Comparison of ENCODE assay signal across 1 mouse cellular context in the genomic region with DNA sequence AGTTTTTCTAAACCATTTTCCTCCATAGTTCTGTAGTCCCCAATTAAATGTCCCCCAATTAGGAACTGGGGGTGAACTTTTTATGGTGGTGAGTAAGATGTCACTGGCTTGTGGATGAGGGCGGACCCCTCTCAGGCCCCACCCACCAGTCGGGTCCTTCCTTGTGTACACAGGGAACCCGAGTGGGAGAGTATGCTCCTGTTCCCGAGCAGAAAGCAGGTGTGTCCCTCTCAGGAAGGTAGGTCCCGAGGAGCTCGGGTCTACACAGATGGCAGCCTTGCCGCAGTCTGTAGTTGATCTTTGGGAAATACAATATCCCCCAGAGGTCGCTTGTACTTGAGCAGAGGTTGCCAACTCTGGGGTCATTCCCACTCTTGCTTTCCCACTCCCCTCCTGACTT.
TF ChIP-seq lines count a peak whose summit lies in the region.

No protein-coding gene starts in this region.

TF ChIP-seq in MEL, 35 proteins besides CTCF, POLR2A, EP300 and RAD21:
- TF ChIP-seq POLR2AphosphoS2 (IDR thresholded peaks at IDR 0.05; ENCODE audit: low read length) (no peak), SIN3A (IDR thresholded peaks at IDR 0.05; ENCODE audit: low read length) (no peak), MAFK (IDR thresholded peaks at IDR 0.05; ENCODE audit: borderline replicate concordance, low read depth, low read length) (no peak), UBTF (IDR thresholded peaks at IDR 0.05; ENCODE audit: borderline replicate concordance, insufficient read depth, low read depth, low read length) (no peak), KAT2A (conservative IDR thresholded peaks at IDR 0.05; ENCODE audit: low read depth, low read length) (no peak), BHLHE40 (IDR thresholded peaks at IDR 0.05; ENCODE audit: borderline replicate concordance, low read depth, low read length) (no peak), HCFC1 (IDR thresholded peaks at IDR 0.05; ENCODE audit: low read depth, low read length) (no peak), USF2 (IDR thresholded peaks at IDR 0.05; ENCODE audit: borderline replicate concordance in 1 of 2, insufficient read depth in 1 of 2, low read depth in 1 of 2, low read length in 2 of 2) (no peak), ZKSCAN1 (IDR thresholded peaks at IDR 0.05; ENCODE audit: low read depth, low read length) (no peak), NRF1 (IDR thresholded peaks at IDR 0.05; ENCODE audit: insufficient read depth, low read depth, low read length, poor library complexity, severe bottlenecking) (no peak), MXI1 (IDR thresholded peaks at IDR 0.05; ENCODE audit: low read depth, low read length) (no peak), ELF1 (IDR thresholded peaks at IDR 0.05; ENCODE audit: low read depth, low read length) (no peak), ZMIZ1 (IDR thresholded peaks at IDR 0.05; ENCODE audit: low read depth, low read length) (no peak), ZC3H11A (IDR thresholded peaks at IDR 0.05; ENCODE audit: low read depth, low read length) (no peak), MYC (IDR thresholded peaks at IDR 0.05; ENCODE audit: low read depth, low read length) (no peak), CHD2 (IDR thresholded peaks at IDR 0.05; ENCODE audit: low read length) (no peak)
